In the genomic region with DNA sequence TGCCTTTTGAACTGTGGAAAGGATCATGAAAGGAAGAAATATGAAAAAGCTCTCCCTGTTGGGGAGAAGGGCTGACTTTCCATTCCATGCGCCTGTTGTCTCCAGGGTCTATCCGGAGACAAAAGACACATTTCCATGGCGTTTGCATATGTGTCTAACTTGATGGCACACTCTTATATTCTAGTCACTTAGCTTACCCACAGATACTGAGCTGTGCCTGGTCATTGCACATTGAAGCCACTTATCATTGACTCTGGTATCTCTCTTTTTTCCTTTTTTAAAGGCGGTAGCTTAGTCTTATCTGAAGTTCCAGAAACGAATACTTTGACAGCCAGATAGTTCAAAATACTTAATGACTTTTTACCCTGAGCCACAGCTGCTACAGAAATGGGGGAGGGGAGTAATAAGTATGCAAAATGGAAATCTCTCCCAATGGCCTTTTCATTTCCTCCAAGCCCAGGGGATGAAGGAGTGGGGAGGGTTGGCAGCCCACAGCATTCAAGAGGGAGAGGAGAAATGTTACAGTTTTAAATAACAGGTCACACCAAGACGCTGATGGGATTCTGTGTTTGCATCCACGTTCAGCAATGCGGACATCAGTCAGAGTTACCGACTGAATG, we compare ENCODE assay signal across 27 mouse cellular contexts.
DNase-seq lines count a peak whose midpoint lies in the region; ATAC-seq and TF ChIP-seq lines count a peak whose summit lies in the region.
"Had no signal": no experiment of that assay in that cellular context is flagged by ENCODE, and none has a peak within 500 bp of the region (broad histone marks: within the 10 kb centered on the region; RNA-seq: fewer than 3 reads in every experiment).

No protein-coding gene starts in this region.

- no peaks in the 10 kb centered on the region for H3K9me3 ChIP-seq in liver, embryonic 11.5 days (ENCODE audit: control insufficient read depth, low read length)
- H3K9me3 ChIP-seq in liver, postnatal 0 days (ENCODE audit: low read length), result no peaks in the 10 kb centered on the region
- no peaks in the 10 kb centered on the region for H3K9me3 ChIP-seq in midbrain, embryonic 14.5 days (ENCODE audit: control insufficient read depth, low read length)
- H3K9me3 ChIP-seq in midbrain, embryonic 16.5 days (replicated peaks; ENCODE audit: control insufficient read depth, low read length, poor library complexity, severe bottlenecking), result no peaks in the 10 kb centered on the region
- H3K9me3 ChIP-seq in liver, embryonic 13.5 days (replicated peaks), result no peaks in the 10 kb centered on the region
- H3K9me3 ChIP-seq: embryonic facial prominence, embryonic 12.5 days; limb, embryonic 13.5 days; neural tube, embryonic 15.5 days; stomach, embryonic 15.5 days had no signal

- 53% methylated on average over 9 of the region's 9 CpGs for WGBS in liver, embryonic 11.5 days
- 55% methylated on average over 9 of the region's 9 CpGs for WGBS in liver, postnatal 0 days (ENCODE audit: insufficient replicate concordance)
- 33% methylated on average over 9 of the region's 9 CpGs for WGBS in midbrain, embryonic 14.5 days
- WGBS in midbrain, embryonic 16.5 days, result 39% methylated on average over 9 of the region's 9 CpGs
- 44% methylated on average over 9 of the region's 9 CpGs for WGBS in liver, embryonic 13.5 days (ENCODE audit: insufficient replicate concordance)

- no peak for DNase-seq in liver, embryonic 11.5 days (ENCODE audit: low spot score)
- DNase-seq in liver, postnatal 0 days, result no peak
- DNase-seq in midbrain, embryonic 14.5 days, result peak; percentile 61
- DNase-seq in liver, embryonic 13.5 days, result no peak
- no peak for DNase-seq in urinary bladder, postnatal 14 days (ENCODE audit: low spot score)
- DNase-seq in thymus, postnatal 10 days (ENCODE audit: low spot score in 2 of 2), result no peak
- DNase-seq: adrenal gland, adult 8-10 months; B cell, adult 2 months; cerebellum, adult 18-20 months; cerebellum, postnatal 14 days; gastrocnemius, postnatal 36 days; heart, adult 2 months; heart, postnatal 36 days; kidney, adult 2 months; kidney, postnatal 25 days; lung, postnatal 4 days; right cerebral cortex, adult 18-20 months; right cerebral cortex, postnatal 4 days; thymus, postnatal 36 days had no signal

- ATAC-seq in liver, embryonic 11.5 days (replicated peaks; ENCODE audit: low FRiP score), result peak; percentile 74
- ATAC-seq in liver, postnatal 0 days, result no peak
- no peak for ATAC-seq in midbrain, embryonic 14.5 days (ENCODE audit: low FRiP score, low TSS enrichment)
- ATAC-seq in midbrain, embryonic 16.5 days, result no peak
- peak; percentile 77 for ATAC-seq in liver, embryonic 13.5 days (ENCODE audit: low read depth)
- ATAC-seq: activated CD4-positive, CD25-positive, alpha-beta regulatory T cell, adult 4 months; inflammation-experienced regulatory T-cells, adult 6 months had no signal

- H3K4me2 ChIP-seq in liver, embryonic 11.5 days, result no peak overlapping the region
- H3K4me2 ChIP-seq in liver, postnatal 0 days (ENCODE audit: low read depth, low read length), result no peak overlapping the region
- H3K4me2 ChIP-seq in midbrain, embryonic 14.5 days (ENCODE audit: low read length), result no peak overlapping the region
- no peak overlapping the region for H3K4me2 ChIP-seq in midbrain, embryonic 16.5 days (ENCODE audit: low read length)
- no peak overlapping the region for H3K4me2 ChIP-seq in liver, embryonic 13.5 days
- H3K4me2 ChIP-seq: embryonic facial prominence, embryonic 12.5 days; limb, embryonic 13.5 days; neural tube, embryonic 15.5 days; stomach, embryonic 15.5 days had no signal

- TF ChIP-seq CTCF in liver, postnatal 0 days (IDR thresholded peaks at IDR 0.05; ENCODE audit: low read depth), result no peak

- H3K4me1 ChIP-seq in liver, embryonic 11.5 days (replicated peaks; ENCODE audit: control insufficient read depth, insufficient read depth, low read length), result peaks cover 3% of the 10 kb centered on the region
- no peaks in the 10 kb centered on the region for H3K4me1 ChIP-seq in liver, postnatal 0 days (ENCODE audit: insufficient read depth)
- H3K4me1 ChIP-seq in midbrain, embryonic 14.5 days (ENCODE audit: control insufficient read depth, insufficient read depth, low read length), result peaks cover 23% of the 10 kb centered on the region
- peaks cover 17% of the 10 kb centered on the region for H3K4me1 ChIP-seq in midbrain, embryonic 16.5 days (ENCODE audit: control insufficient read depth, insufficient read depth, low read length)
- peaks cover 14% of the 10 kb centered on the region for H3K4me1 ChIP-seq in liver, embryonic 13.5 days (replicated peaks)
- H3K4me1 ChIP-seq: embryonic facial prominence, embryonic 12.5 days; limb, embryonic 13.5 days; stomach, embryonic 15.5 days had no signal

- no peak overlapping the region for H3K4me3 ChIP-seq in liver, embryonic 11.5 days (ENCODE audit: low read depth, low read length)
- H3K4me3 ChIP-seq in liver, postnatal 0 days (ENCODE audit: low read depth, low read length), result no peak overlapping the region
- H3K4me3 ChIP-seq in midbrain, embryonic 14.5 days (replicated peaks; ENCODE audit: low read depth, low read length), result no peak overlapping the region
- H3K4me3 ChIP-seq in midbrain, embryonic 16.5 days (ENCODE audit: low read depth, low read length), result no peak overlapping the region
- H3K4me3 ChIP-seq in liver, embryonic 13.5 days (replicated peaks), result no peak overlapping the region
- H3K4me3 ChIP-seq: embryonic facial prominence, embryonic 12.5 days; heart, adult 2 months; limb, embryonic 13.5 days; neural tube, embryonic 15.5 days; stomach, embryonic 15.5 days had no signal

- no peak overlapping the region for H3K27ac ChIP-seq in liver, embryonic 11.5 days (ENCODE audit: low read depth, low read length)
- no peak overlapping the region for H3K27ac ChIP-seq in liver, postnatal 0 days (ENCODE audit: low read depth)
- peak overlapping the region; percentile 58; the same call in 1 of the 2 replicates for H3K27ac ChIP-seq in midbrain, embryonic 14.5 days (replicated peaks; ENCODE audit: low read depth, low read length)
- no peak overlapping the region; the same call in 1 of the 2 replicates for H3K27ac ChIP-seq in midbrain, embryonic 16.5 days (ENCODE audit: low read length)
- H3K27ac ChIP-seq in liver, embryonic 13.5 days, result no peak overlapping the region
- H3K27ac ChIP-seq: embryonic facial prominence, embryonic 12.5 days; heart, adult 2 months; limb, embryonic 13.5 days; neural tube, embryonic 15.5 days; stomach, embryonic 15.5 days had no signal

- no peaks in the 10 kb centered on the region for H3K36me3 ChIP-seq in liver, embryonic 11.5 days (ENCODE audit: control insufficient read depth, insufficient read depth, low read length)
- H3K36me3 ChIP-seq in liver, postnatal 0 days (replicated peaks; ENCODE audit: insufficient read depth, low read length), result no peaks in the 10 kb centered on the region
- H3K36me3 ChIP-seq in midbrain, embryonic 14.5 days (ENCODE audit: control insufficient read depth, insufficient read depth, low read length), result no peaks in the 10 kb centered on the region
- H3K36me3 ChIP-seq in midbrain, embryonic 16.5 days (ENCODE audit: control insufficient read depth, insufficient read depth, low read length), result no peaks in the 10 kb centered on the region
- H3K36me3 ChIP-seq in liver, embryonic 13.5 days, result no peaks in the 10 kb centered on the region
- H3K36me3 ChIP-seq: embryonic facial prominence, embryonic 12.5 days; G1E; limb, embryonic 13.5 days; neural tube, embryonic 15.5 days; stomach, embryonic 15.5 days had no signal

- H3K27me3 ChIP-seq in liver, embryonic 11.5 days (replicated peaks; ENCODE audit: control insufficient read depth, insufficient read depth, low read length), result no peaks in the 10 kb centered on the region
- no peaks in the 10 kb centered on the region for H3K27me3 ChIP-seq in liver, postnatal 0 days (ENCODE audit: insufficient read depth, low read length)
- no peaks in the 10 kb centered on the region for H3K27me3 ChIP-seq in midbrain, embryonic 14.5 days (ENCODE audit: control insufficient read depth, insufficient read depth, low read length)
- no peaks in the 10 kb centered on the region for H3K27me3 ChIP-seq in midbrain, embryonic 16.5 days (ENCODE audit: control insufficient read depth, insufficient read depth, low read depth, low read length)
- no peaks in the 10 kb centered on the region for H3K27me3 ChIP-seq in liver, embryonic 13.5 days
- H3K27me3 ChIP-seq: embryonic facial prominence, embryonic 12.5 days; limb, embryonic 13.5 days; neural tube, embryonic 15.5 days; stomach, embryonic 15.5 days had no signal

- H3K9ac ChIP-seq in liver, embryonic 11.5 days (ENCODE audit: low read depth, low read length), result no peak overlapping the region
- H3K9ac ChIP-seq in liver, postnatal 0 days (replicated peaks), result no peak overlapping the region
- no peak overlapping the region for H3K9ac ChIP-seq in midbrain, embryonic 14.5 days (replicated peaks; ENCODE audit: low read length)
- no peak overlapping the region for H3K9ac ChIP-seq in midbrain, embryonic 16.5 days (ENCODE audit: low read depth, low read length)
- H3K9ac ChIP-seq in liver, embryonic 13.5 days, result no peak overlapping the region
- H3K9ac ChIP-seq: embryonic facial prominence, embryonic 12.5 days; limb, embryonic 13.5 days; neural tube, embryonic 15.5 days; stomach, embryonic 15.5 days had no signal

- no peak for TF ChIP-seq EP300 in liver, postnatal 0 days (IDR thresholded peaks at IDR 0.05; ENCODE audit: low read depth)

Comparison
In these comparisons a context has a peak if more than half of its experiments do, and no peak if none do; other contexts are left out.
1. ATAC-seq: peak in liver, embryonic 11.5 days (single experiment) and liver, embryonic 13.5 days (single experiment); none in liver, postnatal 0 days (single experiment), midbrain, embryonic 14.5 days (single experiment) and midbrain, embryonic 16.5 days (single experiment).